Mouse (Mus musculus): ENCODE measurements around the gene Olfr1258.
"Not testable (repeated sequence)": the region's sequence is repeated elsewhere in the genome, so short reads cannot be mapped to it uniquely, and the experiment has no call there.

Gene Olfr1258

GRCm38 (mm10) chr2:89927009-89927408 is at the start of gene Olfr1258:
Gene Olfr1258 (plus strand): TSS chr2:89927309.
- DNase-seq (ENCODE audit: low spot score in 2 of 2) = no peak

- no peak for DNase-seq (ENCODE audit: low spot score in 2 of 2)
Observed at GRCm38 (mm10) chr2:89878137-89878536, 49.0 kb upstream of the Olfr1258 start, which contains the start of gene Olfr1257. Gene Olfr1257 (plus strand): TSS chr2:89878437.

GRCm38 (mm10) chr2:89912616-89913015 is 14.5 kb upstream of the Olfr1258 start:
- not testable (repeated sequence) for DNase-seq (ENCODE audit: low spot score in 2 of 2)

GRCm38 (mm10) chr2:89948564-89948963 is 21.5 kb downstream of the Olfr1258 start, which contains the start of gene Olfr1259:
Gene Olfr1259 (minus strand): TSS chr2:89948664.
- no peak for DNase-seq (ENCODE audit: low spot score in 2 of 2)

GRCm38 (mm10) chr2:89974184-89974583 is 47.1 kb downstream of the Olfr1258 start, which contains the start of gene Olfr1260:
Gene Olfr1260 (plus strand): TSS chr2:89974340.
- DNase-seq (ENCODE audit: low spot score in 2 of 2) = peak in 1 of 2 experiments; percentile 3

- no peak for DNase-seq (ENCODE audit: low spot score in 2 of 2)
Observed at GRCm38 (mm10) chr2:89977709-89978108, 50.6 kb downstream of the Olfr1258 start.
